Mouse (Mus musculus) ES-E14 (cell line): ENCODE data around the gene Dnlz. TPM values are rescaled to one million over a fixed set of nuclear protein-coding genes. Genes with fewer than 3 reads are reported as not detected.

Source experiments
- DNase-seq: peaks from one replicate; pipeline ENCODE4 v3.0.0-alpha.2; 2013; ENCODE audit warnings: low read depth, low spot score
- H3K27ac ChIP-seq: 2 replicates; pipeline ENCODE4 v1.5.1; 2012; ENCODE audit warnings: low read depth, mild to moderate bottlenecking, low read length, moderate library complexity, mixed read lengths; ENCODE audit not compliant: poor library complexity, insufficient read depth, severe bottlenecking
- H3K36me3 ChIP-seq: 2 replicates; pipeline ENCODE4 v1.6.1; 2012; ENCODE audit warnings: mild to moderate bottlenecking, low read length, moderate library complexity, mixed read lengths; ENCODE audit not compliant: control insufficient read depth, poor library complexity, insufficient read depth, severe bottlenecking
- H3K4me1 ChIP-seq, 2 experiments: fragments of 150-350 bp in 1 of 2; sonication (generic) in 1 of 2; 2 replicates each; pipeline ENCODE4 v1.6.1; 2012; ENCODE audit warnings: low read length in 2 of 2, mild to moderate bottlenecking in 1 of 2, mixed read lengths in 1 of 2; ENCODE audit not compliant: control insufficient read depth in 2 of 2, insufficient read depth in 2 of 2, poor library complexity in 1 of 2
- H3K4me3 ChIP-seq, 2 experiments: fragments of 150-350 bp in 1 of 2; sonication (generic) in 1 of 2; 2 replicates each; pipeline ENCODE4 v1.5.1; 2012; ENCODE audit warnings: low read length in 2 of 2, low read depth in 1 of 2, mild to moderate bottlenecking in 1 of 2, mixed read lengths in 1 of 2; ENCODE audit not compliant: insufficient read depth in 1 of 2, poor library complexity in 1 of 2, severe bottlenecking in 1 of 2
- H3K9ac ChIP-seq: 2 replicates; pipeline ENCODE4 v1.6.1; 2012; ENCODE audit warnings: low read depth, mild to moderate bottlenecking, low read length, mixed read lengths; ENCODE audit not compliant: poor library complexity, insufficient read depth, severe bottlenecking
- H3K9me3 ChIP-seq: fragments of 150-350 bp; sonication (generic); 2 replicates; pipeline ENCODE4 v1.6.1; 2012; ENCODE audit warnings: low read depth, mild to moderate bottlenecking, low read length; ENCODE audit not compliant: control insufficient read depth, insufficient read depth
- CHD2 ChIP-seq: IDR thresholded peaks from 2 replicates; pipeline ENCODE4 v1.6.1; 2014; ENCODE audit warnings: mild to moderate bottlenecking, low read depth, low read length, inconsistent platforms
- HCFC1 ChIP-seq: IDR thresholded peaks from 2 replicates; pipeline ENCODE4 v1.6.1; 2012; ENCODE audit warnings: low read length, inconsistent platforms, borderline replicate concordance; ENCODE audit not compliant: insufficient read depth
- MAFK ChIP-seq: IDR thresholded peaks from 2 replicates; pipeline ENCODE4 v1.6.1; 2014; ENCODE audit warnings: mild to moderate bottlenecking, low read depth, low read length, inconsistent platforms; ENCODE audit not compliant: insufficient read depth
- ZC3H11A ChIP-seq: IDR thresholded peaks from 2 replicates; pipeline ENCODE4 v1.6.1; 2012; ENCODE audit warnings: low read depth, mild to moderate bottlenecking, inconsistent platforms, low read length, borderline replicate concordance
- ZNF384 ChIP-seq: IDR thresholded peaks from 2 replicates; pipeline ENCODE4 v1.6.1; 2012; ENCODE audit warnings: low read depth, low read length, inconsistent platforms
- in situ Hi-C, 2 experiments: fragments of 600-800 bp; cut with MboI; formaldehyde crosslinking; loops; one replicate each; pipeline ENCODE4 v1.15.1; 2025; ENCODE audit warnings: low sequenced_read_pairs in 2 of 2, inconsistent platforms in 1 of 2; ENCODE audit not compliant: unreplicated experiment in 2 of 2
- total RNA-seq: library from RNA; depleted of rRNA; stranded (reverse); fragments of 300-350 nt; gene quantifications from 2 replicates; pipeline ENCODE4 v1.2.3, GENCODE M21; 2012

The Dnlz gene
- total RNA-seq, 1 experiment, result 8.0 TPM

DNA sequence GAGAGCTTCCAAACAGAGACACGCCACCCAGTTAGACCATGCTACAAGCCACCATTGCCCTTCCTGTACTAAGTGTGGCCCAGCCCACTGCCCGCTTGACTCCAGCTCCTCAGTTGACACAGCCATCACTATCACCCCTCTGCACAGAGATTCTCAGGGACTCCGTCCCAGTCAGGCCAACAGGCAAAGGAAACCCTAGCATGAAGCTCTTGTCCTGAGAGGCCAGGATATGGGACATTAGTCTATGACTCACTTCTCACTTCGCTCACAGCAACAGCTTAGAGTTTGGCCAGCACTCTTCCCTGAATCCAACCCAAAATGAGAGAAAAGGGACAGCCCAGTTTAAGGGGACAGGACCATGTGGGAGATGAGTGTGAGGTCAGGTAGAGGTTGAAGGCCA, 2.5 kb upstream of the Dnlz start:
- Histone ChIP-seq H3K9me3 (no peaks in the 10 kb centered on the region), H3K36me3 (peaks cover 2% of the 10 kb centered on the region; the same call in 1 of the 2 replicates), H3K4me3 (no peak overlapping the region), H3K27ac (no peak overlapping the region), H3K9ac (no peak overlapping the region), H3K4me1 (peaks cover 0 to 22% of the 10 kb centered on the region in 2 experiments; a peak in 3 of 4 replicates)
- in situ Hi-C loops, result no loop called here
- no peak for TF ChIP-seq MAFK
- no peak for TF ChIP-seq ZNF384
- no peak for TF ChIP-seq CHD2
- TF ChIP-seq ZC3H11A, result no peak
- no peak for TF ChIP-seq HCFC1
- DNase-seq, result no peak

DNA sequence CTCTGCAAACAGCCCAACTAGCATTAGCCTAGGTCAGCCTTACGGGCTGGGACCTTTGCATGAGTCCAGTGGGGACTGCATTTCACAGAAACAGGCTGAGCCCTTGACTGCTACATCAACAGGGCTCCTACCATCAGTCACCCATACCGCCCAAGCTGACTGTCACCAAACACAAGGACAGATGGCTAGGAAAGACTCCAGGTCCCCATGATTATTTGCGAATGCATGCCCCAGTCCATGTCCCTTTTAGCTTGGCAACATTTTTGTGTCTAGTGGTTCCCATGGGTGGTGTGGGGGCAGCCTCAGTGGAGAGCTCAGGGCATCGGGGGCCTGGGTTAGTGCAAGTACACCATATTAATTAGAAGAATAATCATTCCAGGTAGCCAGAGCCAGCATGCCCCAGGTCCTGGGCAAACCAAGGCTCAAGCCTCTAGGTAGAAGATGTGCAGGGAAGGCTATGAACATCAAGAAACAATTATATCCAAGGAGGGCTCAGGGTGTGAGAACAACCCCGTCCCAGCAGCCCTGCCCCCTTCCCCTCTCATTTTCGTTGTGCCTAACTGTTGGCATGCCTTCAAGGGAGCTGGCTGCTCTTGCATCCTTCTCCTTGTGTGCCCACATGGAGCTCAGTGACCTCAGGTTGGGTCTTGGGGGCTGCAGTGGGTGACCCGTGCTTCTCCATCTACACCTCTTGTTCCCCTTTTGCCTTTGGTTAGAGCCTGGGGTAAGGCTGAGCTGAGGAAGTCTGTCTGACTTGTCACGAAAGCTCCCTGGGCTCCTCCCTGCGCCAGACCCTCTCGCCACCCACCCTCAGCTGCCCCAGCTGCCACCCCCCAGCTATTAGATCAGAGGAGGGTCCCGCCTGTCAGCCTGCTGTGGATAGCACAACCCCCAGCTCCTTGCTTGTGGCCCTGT, 1.4 kb upstream of the Dnlz start:
- TF ChIP-seq ZC3H11A, result no peak
- no peak for TF ChIP-seq ZNF384
- no peak for TF ChIP-seq CHD2
- TF ChIP-seq HCFC1, result no peak
- no peak for TF ChIP-seq MAFK
- H3K36me3 ChIP-seq, result peaks cover 2% of the 10 kb centered on the region; the same call in 1 of the 2 replicates
- no peaks in the 10 kb centered on the region for H3K9me3 ChIP-seq
- no peak overlapping the region for H3K27ac ChIP-seq
- in situ Hi-C loops, result no loop called here
- H3K9ac ChIP-seq, result no peak overlapping the region; the same call in 1 of the 2 replicates
- no peak for DNase-seq
- H3K4me3 ChIP-seq, result no peak overlapping the region
- peaks cover 0 to 22% of the 10 kb centered on the region in 2 experiments; a peak in 3 of 4 replicates for H3K4me1 ChIP-seq

DNA sequence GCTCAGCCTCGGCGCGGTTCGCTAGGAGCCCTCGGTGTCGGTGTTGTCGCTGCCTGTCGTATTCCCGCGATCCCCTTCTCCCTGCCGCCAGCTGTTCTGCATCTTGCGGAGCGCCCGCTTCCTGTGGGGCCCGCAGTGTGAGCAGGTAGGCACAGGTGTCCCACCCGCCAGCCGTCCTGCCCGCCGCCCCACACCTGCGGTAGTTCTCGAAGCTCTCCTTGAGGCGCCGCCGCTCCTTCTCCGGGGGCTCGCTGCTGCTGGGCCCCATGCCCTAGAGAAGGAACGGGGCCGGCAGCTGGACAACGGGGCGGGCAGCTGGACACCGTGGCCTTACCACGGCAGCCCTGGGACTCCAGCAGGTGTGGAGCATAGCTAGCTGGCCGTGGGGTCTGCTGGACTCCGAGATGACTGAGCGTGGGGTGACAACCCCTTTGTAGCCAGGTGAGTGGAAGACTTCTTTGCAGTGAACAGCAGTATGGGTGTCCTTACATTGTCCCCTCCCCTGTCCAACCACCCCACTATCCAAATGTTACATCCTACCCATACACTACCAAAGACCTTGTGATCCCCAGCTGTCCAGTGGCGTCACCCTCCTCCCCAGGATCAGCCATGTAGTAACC, 491 bp upstream of the Dnlz start:
- H3K9ac ChIP-seq, result peak overlapping the region; percentile 89
- peak overlapping the region; percentile 89 for H3K4me3 ChIP-seq
- DNase-seq, result no peak
- H3K27ac ChIP-seq, result no peak overlapping the region
- TF ChIP-seq ZC3H11A, result no peak
- TF ChIP-seq ZNF384, result no peak
- no peak for TF ChIP-seq MAFK
- TF ChIP-seq HCFC1, result no peak
- TF ChIP-seq CHD2, result no peak
- no peaks in the 10 kb centered on the region for H3K9me3 ChIP-seq
- in situ Hi-C loops, result no loop called here
- H3K36me3 ChIP-seq, result peaks cover 2% of the 10 kb centered on the region; the same call in 1 of the 2 replicates
- H3K4me1 ChIP-seq, result peaks cover 0 to 18% of the 10 kb centered on the region in 2 experiments; a peak in 3 of 4 replicates

- no peaks in the 10 kb centered on the region for H3K9me3 ChIP-seq
- in situ Hi-C loops, result no loop called here
- no peak overlapping the region for H3K27ac ChIP-seq
- TF ChIP-seq CHD2, result no peak
- TF ChIP-seq MAFK, result no peak
- TF ChIP-seq ZC3H11A, result no peak
- no peak for TF ChIP-seq HCFC1
- TF ChIP-seq ZNF384, result no peak
- no peak overlapping the region for H3K9ac ChIP-seq
- peaks cover 0 to 9% of the 10 kb centered on the region in 2 experiments; a peak in 2 of 4 replicates for H3K4me1 ChIP-seq
- no peak overlapping the region for H3K4me3 ChIP-seq
- H3K36me3 ChIP-seq, result peaks cover 2% of the 10 kb centered on the region; the same call in 1 of the 2 replicates
- DNase-seq, result no peak
Measured at GRCm38 (mm10) chr2:26348241-26348640, 3.7 kb downstream of the Dnlz start.
